Mouse (Mus musculus): Measurements from ENCODE around the gene Ppp2r5b.

Gene Ppp2r5b

GRCm38 (mm10) chr19:6268670-6269132 is 33.0 kb upstream of the Ppp2r5b start:
- no peak for DNase-seq (ENCODE audit: low spot score)

- DNase-seq (ENCODE audit: low spot score): peak; percentile 81
Observed at GRCm38 (mm10) chr19:6268170-6268528, 32.5 kb upstream of the Ppp2r5b start.

DNA sequence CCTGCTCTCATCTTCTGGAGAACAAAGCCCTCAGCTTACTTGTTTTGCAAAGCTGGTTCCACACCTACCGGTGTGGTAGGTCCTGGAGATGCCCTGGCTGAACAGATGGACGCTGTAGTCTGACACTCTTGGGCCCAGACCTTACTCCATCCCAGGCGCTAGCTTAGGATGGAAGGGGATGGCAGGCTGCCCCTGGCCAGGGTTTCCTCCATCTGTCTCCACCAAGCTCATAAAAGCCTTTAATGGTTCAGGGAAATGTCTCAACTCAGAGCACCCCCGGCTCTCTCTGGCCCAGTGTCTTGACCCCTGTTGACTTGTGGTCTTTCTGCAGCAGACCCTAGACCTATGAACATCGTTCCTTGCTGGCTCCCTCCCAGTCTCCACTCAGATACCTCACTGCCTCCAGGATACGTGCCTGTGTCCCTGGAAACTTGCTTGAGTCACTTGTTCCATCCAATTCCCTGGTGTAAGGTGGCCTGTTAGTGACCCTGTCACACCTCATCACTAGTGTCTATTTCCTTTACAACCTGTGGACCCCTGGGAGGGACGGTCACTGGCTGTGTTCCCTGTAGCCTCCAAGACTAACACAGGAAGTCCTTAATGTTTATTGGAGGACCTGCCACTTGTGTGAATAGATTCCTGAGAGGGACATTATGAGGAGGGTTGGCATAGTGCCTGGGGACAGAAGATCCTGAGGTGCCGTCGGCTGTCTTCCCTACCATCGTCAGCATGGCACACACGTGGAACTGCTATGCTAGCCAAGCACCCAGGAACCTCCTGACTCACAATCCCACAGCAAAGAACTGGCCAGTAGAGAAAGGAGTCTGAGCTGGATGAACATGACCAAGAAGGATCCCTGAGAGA is 31.9 kb upstream of the Ppp2r5b start:
- no peak for DNase-seq (ENCODE audit: low spot score)

DNA sequence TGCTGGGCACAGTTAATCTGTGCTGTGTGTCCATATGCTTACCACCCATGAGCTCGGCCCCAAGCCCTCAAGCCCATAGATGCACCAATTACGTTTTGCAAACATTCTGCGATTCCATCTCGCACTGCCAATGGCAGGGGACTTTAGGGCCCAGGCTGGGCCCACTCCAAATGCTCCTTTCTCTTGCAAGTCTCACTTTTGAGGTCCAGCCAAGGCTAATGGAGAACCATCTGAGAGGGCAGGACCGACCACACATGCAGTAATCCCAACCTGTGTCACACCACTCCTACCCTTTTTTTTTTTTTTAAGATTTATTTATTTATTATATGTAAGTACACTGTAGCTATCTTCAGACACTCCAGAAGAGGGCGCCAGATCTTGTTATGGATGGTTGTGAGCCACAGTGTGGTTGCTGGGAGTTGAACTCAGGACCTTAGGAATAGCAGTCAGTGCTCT is 30.1 kb upstream of the Ppp2r5b start:
- DNase-seq (ENCODE audit: low spot score): no peak

DNA sequence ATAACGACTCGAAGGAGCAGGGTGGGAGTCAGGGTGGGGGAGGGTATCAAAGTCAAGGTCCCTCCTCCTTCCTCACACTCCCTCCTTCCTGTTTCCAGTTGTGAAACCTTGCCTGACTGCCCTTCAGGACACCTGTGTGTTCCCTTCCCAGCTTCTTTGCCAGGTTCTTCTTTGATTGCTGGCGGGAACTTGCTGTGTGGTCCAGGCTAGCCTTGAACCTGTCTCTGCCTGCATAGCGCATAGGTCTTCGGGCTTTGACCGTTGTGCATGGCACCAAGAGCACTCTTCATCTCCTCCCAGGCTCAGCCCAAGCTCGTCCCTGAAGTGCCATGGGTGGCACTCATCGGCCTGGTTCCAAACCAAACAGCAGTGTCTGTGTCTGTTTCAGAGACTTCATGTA is 29.3 kb upstream of the Ppp2r5b start:
- DNase-seq (ENCODE audit: low spot score): no peak

- no peak for DNase-seq (ENCODE audit: low spot score)
Observed at GRCm38 (mm10) chr19:6264200-6264599, 28.5 kb upstream of the Ppp2r5b start.

GRCm38 (mm10) chr19:6262839-6263433 is 27.3 kb upstream of the Ppp2r5b start:
- DNase-seq (ENCODE audit: low spot score): peak; percentile 86

DNA sequence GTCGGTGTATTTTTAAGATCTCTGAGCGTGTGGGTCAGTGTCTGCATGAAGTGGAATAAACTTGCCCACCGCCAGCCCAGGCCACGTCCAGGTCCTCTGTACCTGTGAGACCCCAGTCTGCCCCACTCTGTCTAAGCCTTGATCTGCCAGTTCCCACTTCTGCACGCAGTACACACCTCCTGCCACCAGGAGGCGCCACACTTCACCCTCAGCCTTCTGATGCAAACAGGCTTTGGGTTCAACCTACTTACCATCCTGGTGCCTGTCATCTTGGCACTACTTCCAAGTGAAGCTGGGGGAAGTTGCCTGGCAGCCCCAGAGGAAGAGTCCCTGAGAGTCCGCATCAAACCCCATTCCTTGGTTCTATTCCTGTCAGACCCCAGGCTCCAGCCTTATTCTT is 26.6 kb upstream of the Ppp2r5b start:
- DNase-seq (ENCODE audit: low spot score): peak; percentile 62

DNA sequence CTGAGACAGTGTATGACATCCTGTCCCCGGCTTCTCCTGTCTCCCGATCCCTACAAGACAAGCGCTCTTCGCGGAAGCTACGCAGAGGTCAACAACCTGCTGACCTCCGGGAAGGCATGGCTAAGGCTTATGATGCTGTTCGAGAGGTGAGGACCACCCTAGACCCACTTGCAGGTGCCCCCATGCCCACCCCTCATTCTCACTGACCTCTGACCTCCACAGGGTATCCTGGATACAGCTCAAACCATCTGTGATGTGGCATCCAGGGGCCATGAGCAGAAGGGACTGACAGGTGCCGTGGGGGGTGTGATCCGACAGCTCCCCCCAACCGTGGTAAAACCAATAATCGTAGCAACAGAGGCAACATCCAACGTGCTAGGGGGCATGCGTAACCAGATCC is 25.7 kb upstream of the Ppp2r5b start:
- DNase-seq (ENCODE audit: low spot score): no peak

GRCm38 (mm10) chr19:6260946-6261345 is 25.3 kb upstream of the Ppp2r5b start:
- no peak for DNase-seq (ENCODE audit: low spot score)

DNA sequence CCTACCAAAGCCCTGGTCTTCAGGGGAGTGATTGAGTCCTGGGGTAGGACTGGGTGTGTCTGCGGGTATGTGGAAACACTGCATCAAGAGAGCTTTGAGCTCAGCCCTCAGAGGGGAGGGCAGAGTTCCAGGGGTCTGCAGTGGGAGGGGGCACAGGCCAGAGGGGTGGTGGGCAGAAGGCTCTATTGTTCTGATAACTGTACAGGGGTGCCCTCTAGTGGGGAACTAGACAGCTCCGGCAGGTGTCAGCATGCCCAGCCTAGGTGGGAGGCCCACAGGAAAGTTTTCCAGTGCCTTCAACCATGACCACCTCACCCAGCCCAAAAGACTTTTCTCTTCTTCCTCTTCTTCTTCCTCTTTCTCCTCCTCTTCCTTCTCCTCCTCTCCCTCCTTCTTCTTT is 24.8 kb upstream of the Ppp2r5b start:
- no peak for DNase-seq (ENCODE audit: low spot score)

DNA sequence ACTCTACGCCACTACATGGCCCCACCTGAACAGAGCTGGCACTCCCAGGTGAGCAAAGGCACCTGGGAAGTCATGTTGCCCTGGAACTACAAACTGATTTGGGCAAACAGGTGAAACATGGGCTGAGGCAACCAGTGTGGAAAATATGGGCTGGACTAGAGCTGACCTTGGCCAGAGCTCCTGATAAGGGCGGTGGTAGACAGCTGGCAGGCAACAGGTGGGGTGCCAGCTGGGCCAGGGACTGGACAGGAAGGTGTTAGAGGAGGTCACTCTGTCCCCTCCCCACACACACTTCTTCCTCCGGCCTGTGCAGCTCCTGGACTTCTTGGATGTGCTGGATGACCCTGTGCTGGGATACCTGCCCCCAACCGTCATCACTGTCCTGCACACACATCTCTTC is 17.3 kb upstream of the Ppp2r5b start:
- DNase-seq (ENCODE audit: low spot score): no peak

DNA sequence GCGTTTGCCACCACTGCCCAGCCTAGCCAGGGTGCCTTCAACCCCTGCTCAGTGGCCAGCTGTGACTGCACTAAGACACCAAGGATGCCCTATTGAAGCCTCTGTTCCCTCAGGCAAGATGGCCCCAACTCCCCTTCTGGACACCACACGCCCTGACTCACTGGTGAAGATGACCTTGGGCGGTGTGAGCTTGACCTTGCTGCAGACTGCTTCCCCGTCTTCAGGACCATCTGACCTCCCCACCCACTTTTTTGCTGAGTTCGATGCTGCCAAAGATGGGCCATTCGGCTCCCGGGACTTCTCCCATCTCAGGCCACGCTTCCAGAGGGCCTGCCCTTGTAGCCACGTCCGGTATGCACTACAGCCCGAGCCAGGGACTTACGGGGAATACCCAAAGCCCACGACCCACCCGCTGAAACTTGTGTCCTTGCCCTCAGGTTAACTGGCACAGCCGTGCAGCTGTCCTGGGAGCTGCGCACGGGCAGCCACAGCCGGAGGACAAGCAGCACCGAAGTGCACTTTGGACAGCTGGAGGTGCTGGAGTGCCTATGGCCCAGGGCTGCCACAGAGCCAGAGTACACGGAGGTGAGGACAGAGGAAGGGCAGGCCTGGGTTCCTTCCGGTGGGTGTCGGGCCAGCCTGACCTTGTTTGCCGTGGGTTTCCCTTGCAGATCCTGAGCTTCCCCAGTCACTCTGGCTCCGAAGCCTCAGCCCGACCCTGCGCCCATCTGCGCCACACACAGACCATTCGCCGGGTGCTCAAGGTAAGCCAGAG is 12.0 kb upstream of the Ppp2r5b start:
- DNase-seq (ENCODE audit: low spot score): no peak

DNA sequence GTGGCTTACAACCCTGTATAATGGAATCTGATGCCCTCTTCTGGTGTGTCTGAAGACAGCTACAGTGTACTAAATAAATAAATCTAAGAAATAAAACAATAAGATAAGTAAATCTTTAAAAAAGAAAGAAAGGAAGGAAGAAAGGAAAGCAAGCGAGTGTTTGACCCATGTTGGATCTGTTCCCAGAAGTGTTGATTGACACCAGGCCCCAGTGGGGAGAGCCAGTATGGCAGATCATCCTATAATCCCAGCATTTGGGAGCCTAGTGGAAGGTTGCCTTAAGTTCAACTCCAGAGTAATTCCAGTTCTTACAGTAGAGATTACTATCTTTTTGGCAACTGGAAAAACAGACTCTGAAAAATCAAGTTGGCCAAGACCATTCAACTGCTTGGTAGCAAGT is 10.1 kb upstream of the Ppp2r5b start:
- no peak for DNase-seq (ENCODE audit: low spot score)

DNA sequence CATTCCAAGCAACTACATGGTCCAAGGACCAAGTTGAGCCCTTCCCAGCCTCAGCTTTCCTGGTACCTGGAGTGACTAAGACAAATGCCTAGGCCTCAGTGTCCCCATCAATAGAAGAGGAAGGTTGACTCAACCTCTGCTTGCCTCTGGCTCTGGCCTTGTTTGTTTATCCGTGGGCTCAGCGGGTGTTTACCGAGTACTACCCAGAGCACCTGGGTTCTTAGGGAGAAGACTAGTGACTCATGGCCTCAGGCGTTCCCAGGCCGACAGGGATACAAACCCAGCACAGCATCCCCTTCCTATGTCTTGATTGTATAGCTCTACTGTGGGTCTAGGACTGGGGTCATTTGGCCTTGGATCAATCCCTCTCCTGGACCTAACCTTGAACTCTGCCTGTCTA is 7.6 kb upstream of the Ppp2r5b start:
- DNase-seq (ENCODE audit: low spot score): no peak

- DNase-seq (ENCODE audit: low spot score): peak; percentile 41
Observed at GRCm38 (mm10) chr19:6242281-6242680, 6.6 kb upstream of the Ppp2r5b start.

DNA sequence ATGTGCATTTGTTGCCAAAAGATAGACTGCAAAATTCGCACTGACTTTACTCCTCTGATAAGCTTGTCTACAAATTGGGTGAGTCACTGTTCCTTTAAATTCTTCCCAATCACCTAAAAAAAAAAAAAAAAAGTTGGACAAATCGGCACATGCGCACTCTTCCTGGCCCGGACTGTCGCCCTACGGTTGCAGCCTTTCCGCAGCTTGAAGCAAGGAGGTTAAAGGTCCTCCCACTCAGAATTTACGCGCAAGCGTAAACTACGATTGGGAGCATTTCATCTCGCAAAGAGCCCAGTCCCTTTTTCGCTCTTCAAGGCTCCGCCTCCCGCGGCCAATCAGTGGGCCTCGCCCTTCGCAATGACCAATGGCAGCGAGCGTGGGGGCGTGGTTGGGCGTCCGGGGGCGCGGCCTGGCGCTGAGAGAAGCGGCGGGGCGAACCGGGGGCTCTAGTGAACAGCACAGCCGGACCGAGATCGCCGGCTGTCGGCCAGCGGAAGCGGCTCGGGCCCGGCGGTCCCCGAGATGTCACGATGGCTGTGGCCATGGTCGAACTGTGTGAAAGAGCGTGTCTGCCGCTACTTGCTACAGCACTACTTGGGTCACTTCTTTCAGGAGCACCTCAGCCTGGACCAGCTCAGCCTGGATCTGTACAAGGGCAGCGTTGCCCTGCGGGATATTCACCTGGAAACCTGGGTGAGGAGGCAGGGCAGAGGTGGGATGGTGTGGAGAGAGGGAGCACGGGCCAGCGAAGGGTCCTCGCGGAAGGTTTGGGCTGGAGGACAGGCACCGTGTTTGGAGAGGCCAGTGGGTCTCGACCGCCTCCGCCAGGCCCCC is 5.8 kb upstream of the Ppp2r5b start, which contains the start of gene Atg2a:
Atg2a (plus strand) TSS at position 395 of the 834 bp plus-strand sequence.
- DNase-seq (ENCODE audit: low spot score): peak; percentile 98

- no peak for DNase-seq (ENCODE audit: low spot score)
Observed at GRCm38 (mm10) chr19:6240725-6241124, 5.1 kb upstream of the Ppp2r5b start.

DNA sequence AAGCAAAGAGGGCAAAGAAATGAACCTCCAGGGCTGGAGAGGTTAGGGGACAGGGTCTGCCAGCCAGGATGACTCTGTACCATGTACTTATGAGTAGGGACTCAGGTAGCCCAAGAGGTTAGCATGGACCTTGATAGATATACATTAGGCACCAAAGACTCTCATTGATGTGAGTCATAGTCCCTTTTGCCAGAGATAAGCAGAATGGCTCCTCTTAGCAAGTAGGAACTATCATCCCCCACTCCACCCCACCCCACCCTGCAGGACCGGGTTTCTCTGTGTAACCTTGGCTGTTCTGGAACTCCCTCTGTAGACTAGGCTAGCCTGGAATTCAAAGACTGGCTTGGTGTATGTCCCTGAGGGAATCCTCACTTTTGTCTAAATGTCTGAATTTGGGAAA is 4.5 kb upstream of the Ppp2r5b start:
- no peak for DNase-seq (ENCODE audit: low spot score)

GRCm38 (mm10) chr19:6238740-6239139 is 3.1 kb upstream of the Ppp2r5b start:
- no peak for DNase-seq (ENCODE audit: low spot score)

DNA sequence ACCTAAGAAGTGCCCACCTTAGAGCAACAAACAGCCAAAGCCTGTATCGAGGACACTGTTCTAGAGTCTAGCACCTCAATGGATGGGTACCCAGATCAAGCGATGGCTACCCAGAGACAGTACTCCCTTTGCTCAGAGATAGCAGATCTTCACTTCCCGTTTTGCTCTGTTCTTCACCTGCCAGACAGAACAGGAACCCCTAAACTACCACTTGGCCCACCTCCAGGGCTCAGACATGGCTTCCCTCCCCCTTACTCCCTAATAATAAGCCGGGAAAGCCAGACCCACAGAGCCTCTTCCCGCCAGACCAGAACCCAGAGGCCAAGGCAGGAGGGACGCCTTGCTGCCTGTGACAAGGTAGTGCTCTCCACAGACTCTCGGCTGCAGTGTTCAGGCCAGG is 1.2 kb upstream of the Ppp2r5b start:
- no peak for DNase-seq (ENCODE audit: low spot score)

- peak; percentile 93 for DNase-seq (ENCODE audit: low spot score)
Observed at GRCm38 (mm10) chr19:6236053-6236441, 375 bp upstream of the Ppp2r5b start.

Data from yolk sac, embryonic 10.5 days (tissue).